Mouse (Mus musculus) midbrain, embryonic 14.5 days (tissue): ENCODE results near the gene Olfr832. TPM values are rescaled to one million over a fixed set of nuclear protein-coding genes. Genes with fewer than 3 reads are reported as not detected.
"Not testable (repeated sequence)": the region's sequence is repeated elsewhere in the genome, so short reads cannot be mapped to it uniquely, and the experiment has no call there.

Experiments
- ATAC-seq: fragments of 200-750 bp; cut with Nextera tagmentation; 2 replicates; pipeline ENCODE4 v1.8.0; 2017; ENCODE audit warnings: moderate number of reproducible peaks, moderate library complexity; ENCODE audit not compliant: low FRiP score, low TSS enrichment
- DNase-seq: peaks from one replicate; pipeline ENCODE4 v3.0.0-alpha.2; 2015
- H3K27ac ChIP-seq: fragments of 300-500 bp; sonication (generic); replicated peaks from 2 replicates; pipeline ENCODE4 v1.5.1; 2014; ENCODE audit warnings: mild to moderate bottlenecking, low read depth, low read length, moderate library complexity
- H3K27me3 ChIP-seq: fragments of 300-500 bp; sonication (generic); 2 replicates; pipeline ENCODE4 v1.6.1; 2014; ENCODE audit warnings: low read length, control low read depth, mixed read lengths; ENCODE audit not compliant: control insufficient read depth, insufficient read depth
- H3K36me3 ChIP-seq: fragments of 300-500 bp; sonication (generic); 2 replicates; pipeline ENCODE4 v1.6.1; 2014; ENCODE audit warnings: low read length, control low read depth; ENCODE audit not compliant: control insufficient read depth, insufficient read depth
- H3K4me1 ChIP-seq: fragments of 300-500 bp; sonication (generic); 2 replicates; pipeline ENCODE4 v1.6.1; 2014; ENCODE audit warnings: mild to moderate bottlenecking, antibody characterized with exemption, low read length, control low read depth; ENCODE audit not compliant: control insufficient read depth, insufficient read depth
- H3K4me2 ChIP-seq: fragments of 300-500 bp; sonication (generic); 2 replicates; pipeline ENCODE4 v1.6.1; 2014; ENCODE audit warnings: mild to moderate bottlenecking, low read length, moderate library complexity
- H3K4me3 ChIP-seq: fragments of 300-500 bp; sonication (generic); replicated peaks from 2 replicates; pipeline ENCODE4 v1.5.1; 2014; ENCODE audit warnings: low read depth, low read length
- H3K9ac ChIP-seq: fragments of 300-500 bp; sonication (generic); replicated peaks from 2 replicates; pipeline ENCODE4 v1.6.1; 2014; ENCODE audit warnings: mild to moderate bottlenecking, low read length, moderate library complexity
- H3K9me3 ChIP-seq: fragments of 300-500 bp; sonication (generic); 2 replicates; pipeline ENCODE4 v1.6.1; 2016; ENCODE audit warnings: low read length, control low read depth, mixed read lengths; ENCODE audit not compliant: control insufficient read depth
- WGBS: fragments of 180-500 bp; shearing (Covaris S2); extraction: QIAGEN DNeasy Blood & Tissue Kit; methylation state at CpG from one replicate; pipeline ENCODE4 v1.1.7; 2014; 5-methylcytosine and 5-hydroxymethylcytosine counted together
- polyA plus RNA-seq: library from polyadenylated mRNA; unstranded; fragments of >200 nt; fragmentation: Nextera tagmentation; extraction: Ambion mirVana; gene quantifications from 2 replicates; pipeline ENCODE4 v1.2.1, GENCODE M21; 2014

Olfr832 gene
- polyA plus RNA-seq, result not detected in 2 replicates

- H3K4me1 ChIP-seq, H3K27ac ChIP-seq, H3K9me3 ChIP-seq, H3K4me2 ChIP-seq, H3K27me3 ChIP-seq, H3K9ac ChIP-seq, ATAC-seq, H3K4me3 ChIP-seq, H3K36me3 ChIP-seq, DNase-seq: not testable (repeated sequence)
- 85% methylated on average over 2 of the region's 2 CpGs for WGBS
Observed at GRCm38 (mm10) chr9:18936822-18937221, at the start of gene Olfr832. Gene Olfr832, plus strand, starts transcription at chr9:18937122.

GRCm38 (mm10) chr9:18907699-18908098 is 29.2 kb upstream of the Olfr832 start:
- not testable (repeated sequence) for H3K9ac ChIP-seq, H3K4me3 ChIP-seq, H3K4me2 ChIP-seq, DNase-seq, H3K27me3 ChIP-seq, ATAC-seq, H3K27ac ChIP-seq, H3K9me3 ChIP-seq, H3K36me3 ChIP-seq, H3K4me1 ChIP-seq
- WGBS, result 75% methylated on average over 2 of the region's 2 CpGs

GRCm38 (mm10) chr9:18927921-18928320 is 9.0 kb upstream of the Olfr832 start:
- H3K4me1 ChIP-seq, H3K4me3 ChIP-seq, H3K27me3 ChIP-seq, H3K9ac ChIP-seq, H3K9me3 ChIP-seq, ATAC-seq, H3K36me3 ChIP-seq, H3K27ac ChIP-seq, DNase-seq, H3K4me2 ChIP-seq: not testable (repeated sequence)
- 88% methylated on average over 15 of the region's 16 CpGs for WGBS

- Histone ChIP-seq H3K27me3 (no peaks in the 10 kb centered on the region), H3K9me3 (0 out of 2 replicates have a peak, but pooled peaks cover 4% of the 10 kb centered on the region), H3K36me3 (no peaks in the 10 kb centered on the region), H3K4me2 (no peak overlapping the region), H3K4me1 (no peaks in the 10 kb centered on the region), H3K27ac (no peak overlapping the region), H3K4me3 (no peak overlapping the region), H3K9ac (no peak overlapping the region)
- DNase-seq (no peak), ATAC-seq (no peak)
Observed at GRCm38 (mm10) chr9:18962021-18962420, 25.1 kb downstream of the Olfr832 start.

- WGBS, result 81% methylated on average over 3 of the region's 3 CpGs
- Histone ChIP-seq H3K36me3 (no peaks in the 10 kb centered on the region), H3K4me1 (no peaks in the 10 kb centered on the region), H3K27ac (no peak within 1 kb of the TSS), H3K9me3 (peaks cover 6% of the 10 kb centered on the region; the same call in 1 of the 2 replicates), H3K27me3 (no peaks in the 10 kb centered on the region), H3K4me2 (no peak within 1 kb of the TSS), H3K9ac (no peak within 1 kb of the TSS), H3K4me3 (no peak within 1 kb of the TSS)
- DNase-seq (no peak), ATAC-seq (no peak)
Observed at GRCm38 (mm10) chr9:18987690-18988089, 50.8 kb downstream of the Olfr832 start, which contains the start of gene Olfr834. Gene Olfr834, plus strand, starts transcription at chr9:18987990.

Other genes starting within 250 kb of the Olfr832 start
- not detected in 2 replicates for gene Olfr24, start 173.1 kb upstream of the Olfr832 start, polyA plus RNA-seq
- not detected in 2 replicates for gene Olfr828, start 117.6 kb upstream of the Olfr832 start, polyA plus RNA-seq
- gene Olfr829, start 82.2 kb upstream of the Olfr832 start, polyA plus RNA-seq, result not detected in 2 replicates
- not detected in 2 replicates for gene Olfr830, start 62.4 kb upstream of the Olfr832 start, polyA plus RNA-seq
- gene Olfr834, start 50.9 kb downstream of the Olfr832 start, polyA plus RNA-seq, result not detected in 2 replicates
- gene Olfr835, start 95.6 kb downstream of the Olfr832 start, polyA plus RNA-seq, result not detected in 2 replicates
- not detected in 2 replicates for gene Olfr836, start 183.3 kb downstream of the Olfr832 start, polyA plus RNA-seq
- not detected in 2 replicates for gene Olfr837, start 199.2 kb downstream of the Olfr832 start, polyA plus RNA-seq
- not detected in 2 replicates for gene Olfr839-ps1, start 240.2 kb downstream of the Olfr832 start, polyA plus RNA-seq